Mouse (Mus musculus): ENCODE measurements around the gene AK157302.

GRCm38 (mm10) chr13:21495080-21495479, at the start of gene AK157302:
- TF ChIP-seq CTCF (IDR thresholded peaks at IDR 0.05; ENCODE audit: extremely low read depth, insufficient read length, insufficient replicate concordance, low read depth, low read length) (no peak), POLR2A (IDR thresholded peaks at IDR 0.05; ENCODE audit: low read depth, low read length) (no peak)
